Mouse (Mus musculus) heart, embryonic 15.5 days (tissue): ENCODE measurements around the gene BC030867. TPM values are rescaled to one million over a fixed set of nuclear protein-coding genes. Genes with fewer than 3 reads are reported as not detected.

Experiments
- ATAC-seq: fragments of 200-750 bp; cut with Nextera tagmentation; replicated peaks from 2 replicates; pipeline ENCODE4 v1.8.0; 2017; ENCODE audit warnings: low read depth, moderate TSS enrichment; ENCODE audit not compliant: insufficient number of reproducible peaks, insufficient read depth, low FRiP score
- H3K27ac ChIP-seq: fragments of 300-500 bp; sonication (generic); 2 replicates; pipeline ENCODE4 v1.5.1; 2015; ENCODE audit warnings: mild to moderate bottlenecking, inconsistent platforms
- H3K27me3 ChIP-seq: fragments of 300-500 bp; sonication (generic); 2 replicates; pipeline ENCODE4 v1.6.1; 2015; ENCODE audit warnings: inconsistent platforms
- H3K36me3 ChIP-seq: fragments of 300-500 bp; sonication (generic); 2 replicates; pipeline ENCODE4 v1.6.1; 2015; ENCODE audit warnings: mild to moderate bottlenecking, inconsistent platforms
- H3K4me1 ChIP-seq: fragments of 300-500 bp; sonication (generic); replicated peaks from 2 replicates; pipeline ENCODE4 v1.6.1; 2015; ENCODE audit warnings: inconsistent platforms
- H3K4me2 ChIP-seq: fragments of 300-500 bp; sonication (generic); 2 replicates; pipeline ENCODE4 v1.6.1; 2015; ENCODE audit warnings: inconsistent platforms, mild to moderate bottlenecking, moderate library complexity
- H3K4me3 ChIP-seq: fragments of 300-500 bp; sonication (generic); 2 replicates; pipeline ENCODE4 v1.5.1; 2015; ENCODE audit warnings: mild to moderate bottlenecking, inconsistent platforms
- H3K9ac ChIP-seq: fragments of 300-500 bp; sonication (generic); 2 replicates; pipeline ENCODE4 v1.6.1; 2015; ENCODE audit warnings: mild to moderate bottlenecking, inconsistent platforms
- H3K9me3 ChIP-seq: fragments of 300-500 bp; sonication (generic); replicated peaks from 2 replicates; pipeline ENCODE4 v1.6.1; 2016; ENCODE audit warnings: inconsistent platforms
- WGBS: fragments of 180-500 bp; shearing (Covaris S2); methylation state at CpG from one replicate; pipeline ENCODE4 v1.1.7; 2015; ENCODE audit warnings: mixed read lengths; 5-methylcytosine and 5-hydroxymethylcytosine counted together
- polyA plus RNA-seq: library from polyadenylated mRNA; unstranded; fragments of >200 nt; fragmentation: Nextera tagmentation; extraction: Ambion mirVana; gene quantifications from 2 replicates; pipeline ENCODE4 v1.2.1, GENCODE M21; 2015

BC030867 gene
- polyA plus RNA-seq, 1 experiment from 2014 or later: 8.3 TPM

DNA sequence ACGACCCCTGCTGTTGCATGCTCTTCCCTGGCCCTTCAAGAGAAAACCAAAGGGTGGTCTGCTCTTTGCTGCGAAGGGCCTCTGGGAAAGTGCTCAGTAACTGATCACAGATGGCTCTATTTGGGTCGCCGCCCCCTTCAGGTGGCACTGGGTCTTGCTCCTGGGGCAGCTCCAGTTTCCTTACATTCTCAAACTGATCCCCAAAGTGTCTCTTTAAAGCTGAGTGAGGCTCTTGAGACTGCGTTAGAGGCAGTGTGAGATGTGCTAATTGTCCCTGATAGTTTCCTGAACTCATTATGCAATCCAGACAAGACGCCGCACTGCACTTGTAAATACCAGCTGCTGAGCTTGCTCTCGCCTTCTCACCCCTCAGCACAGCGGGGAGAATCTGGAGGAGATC, 8.8 kb downstream of the BC030867 start:
- no peak overlapping the region for H3K9ac ChIP-seq
- no peaks in the 10 kb centered on the region for H3K9me3 ChIP-seq
- H3K4me2 ChIP-seq: 0 out of 2 replicates have a peak overlapping the region, but pooled peaks have one; percentile 8
- no peak overlapping the region for H3K27ac ChIP-seq
- no peak for ATAC-seq
- peaks cover 20% of the 10 kb centered on the region for H3K4me1 ChIP-seq
- no peak overlapping the region for H3K4me3 ChIP-seq
- peaks cover 11% of the 10 kb centered on the region for H3K36me3 ChIP-seq
- no peaks in the 10 kb centered on the region for H3K27me3 ChIP-seq
- 43% methylated on average over 9 of the region's 9 CpGs for WGBS

DNA sequence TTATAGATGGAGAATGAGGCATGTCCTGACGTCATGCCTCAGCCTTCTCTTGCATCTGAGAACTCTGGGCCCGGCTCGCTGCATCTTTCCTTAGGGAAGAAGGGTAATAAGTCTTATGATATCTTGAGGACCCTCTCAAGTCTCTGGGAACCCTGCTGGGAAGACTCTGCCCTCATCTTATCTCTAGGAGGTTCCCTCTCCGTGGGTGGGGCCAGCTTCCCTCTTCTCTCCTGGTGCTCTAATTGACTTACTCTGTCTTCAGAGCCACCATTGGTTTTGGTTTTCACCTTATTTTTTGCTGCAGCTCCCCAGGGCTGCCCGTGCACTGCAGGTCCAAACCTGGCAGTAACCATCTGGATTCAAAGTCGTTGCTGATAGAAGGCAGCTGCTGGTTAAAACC, 9.4 kb downstream of the BC030867 start:
- Histone ChIP-seq H3K36me3 (peaks cover 12% of the 10 kb centered on the region), H3K27ac (no peak overlapping the region), H3K4me3 (no peak overlapping the region), H3K27me3 (no peaks in the 10 kb centered on the region), H3K9me3 (no peaks in the 10 kb centered on the region), H3K4me2 (no peak overlapping the region), H3K9ac (no peak overlapping the region), H3K4me1 (peaks cover 20% of the 10 kb centered on the region)
- no peak for ATAC-seq
- 60% methylated on average over 6 of the region's 6 CpGs for WGBS

DNA sequence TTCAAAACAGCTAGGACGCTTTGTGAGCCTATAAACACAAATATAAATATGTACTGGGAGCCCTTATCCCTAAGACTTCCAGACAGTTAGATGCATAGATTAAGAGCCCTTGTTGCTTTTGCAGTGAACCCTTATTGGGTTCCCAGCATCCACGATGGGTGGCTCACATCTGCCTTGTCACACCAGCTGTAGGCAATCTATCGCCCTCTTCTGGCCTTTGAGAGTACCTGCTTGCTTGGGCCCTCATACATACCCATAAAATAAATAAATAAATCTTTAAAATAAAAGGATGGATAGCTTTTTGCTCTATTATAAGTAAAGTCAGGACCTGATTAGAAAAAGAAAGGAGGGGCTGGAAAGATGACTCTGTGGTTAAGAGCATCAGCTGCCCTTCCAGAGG, 9.8 kb downstream of the BC030867 start:
- H3K4me1 ChIP-seq: peaks cover 20% of the 10 kb centered on the region
- 88% methylated on average over 3 of the region's 3 CpGs for WGBS
- no peak overlapping the region for H3K4me2 ChIP-seq
- no peak for ATAC-seq
- H3K4me3 ChIP-seq: no peak overlapping the region
- no peaks in the 10 kb centered on the region for H3K9me3 ChIP-seq
- H3K27me3 ChIP-seq: no peaks in the 10 kb centered on the region
- no peak overlapping the region for H3K27ac ChIP-seq
- H3K9ac ChIP-seq: no peak overlapping the region
- H3K36me3 ChIP-seq: peaks cover 12% of the 10 kb centered on the region

DNA sequence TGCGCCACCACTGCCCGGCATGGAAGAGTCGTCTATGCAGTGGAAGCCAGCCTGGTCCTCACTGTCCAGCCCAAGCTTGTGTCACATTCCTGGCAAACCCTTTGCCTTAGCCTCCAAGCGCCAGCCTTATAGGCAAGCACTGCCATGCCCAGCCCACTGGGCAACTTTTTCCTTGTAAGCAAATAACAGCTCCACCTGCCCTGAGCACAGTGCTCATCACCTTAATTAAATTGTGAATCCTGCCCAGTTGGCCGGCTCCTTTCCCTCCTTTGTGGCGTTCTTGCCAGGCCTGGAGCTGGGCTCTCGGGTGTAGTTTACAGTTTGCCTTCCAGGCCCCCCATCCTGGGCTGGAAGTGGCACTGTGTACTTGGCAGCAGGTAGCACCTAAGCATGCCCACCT, 14.5 kb downstream of the BC030867 start:
- peaks cover 12% of the 10 kb centered on the region for H3K36me3 ChIP-seq
- no peak overlapping the region for H3K4me2 ChIP-seq
- H3K9ac ChIP-seq: no peak overlapping the region
- no peak overlapping the region for H3K27ac ChIP-seq
- peaks cover 13% of the 10 kb centered on the region for H3K4me1 ChIP-seq
- 94% methylated on average over 7 of the region's 7 CpGs for WGBS
- H3K9me3 ChIP-seq: no peaks in the 10 kb centered on the region
- H3K27me3 ChIP-seq: no peaks in the 10 kb centered on the region
- ATAC-seq: no peak
- no peak overlapping the region for H3K4me3 ChIP-seq

DNA sequence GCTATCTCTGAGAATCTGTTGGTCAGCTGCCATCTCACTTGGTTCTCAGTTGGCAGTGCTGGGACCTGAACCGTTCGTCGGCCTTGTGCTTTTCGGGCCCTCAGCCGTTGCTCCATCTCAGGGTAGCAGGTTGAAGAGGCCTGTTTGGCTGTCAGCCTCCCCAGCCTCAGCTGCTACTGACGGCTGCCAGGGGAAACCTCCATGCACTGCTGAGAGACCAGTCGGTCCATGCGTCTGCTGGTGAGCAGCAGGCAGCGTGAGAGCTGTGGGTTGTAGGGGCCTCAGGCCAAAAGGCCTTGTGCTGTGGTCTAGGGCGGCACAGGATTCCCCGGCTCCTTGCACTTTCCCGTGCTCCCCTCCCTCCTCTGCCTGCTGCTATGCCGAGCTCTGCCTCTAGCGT, 17.1 kb downstream of the BC030867 start:
- no peak overlapping the region for H3K4me3 ChIP-seq
- ATAC-seq: no peak

DNA sequence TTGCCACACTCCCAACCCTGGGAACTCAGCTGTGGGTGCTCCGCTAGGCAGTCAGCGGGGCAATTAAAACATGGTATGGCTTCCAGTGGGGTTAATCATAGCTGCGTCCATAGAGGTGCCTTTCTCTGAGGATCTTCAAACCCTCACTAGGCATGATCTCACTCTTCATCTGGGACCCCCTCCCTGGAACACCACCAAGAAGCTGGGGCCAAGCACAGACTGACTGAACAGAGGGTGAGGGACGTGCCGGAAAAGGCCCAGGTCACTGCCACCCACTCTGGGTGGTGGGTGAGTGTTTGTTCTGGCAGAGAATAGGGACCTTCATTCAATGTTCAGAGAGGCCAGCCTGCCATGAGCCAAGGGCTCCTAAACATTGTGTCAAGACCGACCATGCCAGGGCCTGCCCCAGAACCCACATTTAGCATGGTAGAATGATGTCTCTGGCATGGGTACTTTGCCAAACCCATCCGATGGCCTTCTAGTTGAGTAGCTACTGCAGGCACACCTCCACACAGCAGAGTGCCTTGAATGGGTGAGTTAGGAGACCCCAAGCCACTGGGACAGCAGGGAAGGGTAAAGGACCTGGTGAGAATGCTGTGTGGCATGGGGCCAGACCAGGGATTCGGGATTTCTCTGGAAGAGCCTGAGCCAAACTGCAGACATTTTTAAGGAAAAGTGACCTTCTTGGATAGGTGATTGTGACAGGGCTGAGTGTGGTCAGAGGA, 18.1 kb downstream of the BC030867 start:
- no peak overlapping the region for H3K27ac ChIP-seq
- H3K36me3 ChIP-seq: peaks cover 6% of the 10 kb centered on the region
- no peak overlapping the region for H3K4me3 ChIP-seq
- H3K4me1 ChIP-seq: peaks cover 19% of the 10 kb centered on the region
- ATAC-seq: no peak
- WGBS: 88% methylated on average over 8 of the region's 8 CpGs
- no peak overlapping the region for H3K9ac ChIP-seq
- no peaks in the 10 kb centered on the region for H3K27me3 ChIP-seq
- H3K4me2 ChIP-seq: no peak overlapping the region
- no peaks in the 10 kb centered on the region for H3K9me3 ChIP-seq

More for the DNA sequence above, 17.1 kb downstream of the BC030867 start:
- WGBS: 58% methylated on average over 14 of the region's 14 CpGs
- peaks cover 19% of the 10 kb centered on the region for H3K4me1 ChIP-seq
- H3K27me3 ChIP-seq: no peaks in the 10 kb centered on the region
- no peaks in the 10 kb centered on the region for H3K9me3 ChIP-seq
- no peak overlapping the region for H3K9ac ChIP-seq
- no peak overlapping the region for H3K4me2 ChIP-seq
- H3K27ac ChIP-seq: no peak overlapping the region
- H3K36me3 ChIP-seq: peaks cover 8% of the 10 kb centered on the region

DNA sequence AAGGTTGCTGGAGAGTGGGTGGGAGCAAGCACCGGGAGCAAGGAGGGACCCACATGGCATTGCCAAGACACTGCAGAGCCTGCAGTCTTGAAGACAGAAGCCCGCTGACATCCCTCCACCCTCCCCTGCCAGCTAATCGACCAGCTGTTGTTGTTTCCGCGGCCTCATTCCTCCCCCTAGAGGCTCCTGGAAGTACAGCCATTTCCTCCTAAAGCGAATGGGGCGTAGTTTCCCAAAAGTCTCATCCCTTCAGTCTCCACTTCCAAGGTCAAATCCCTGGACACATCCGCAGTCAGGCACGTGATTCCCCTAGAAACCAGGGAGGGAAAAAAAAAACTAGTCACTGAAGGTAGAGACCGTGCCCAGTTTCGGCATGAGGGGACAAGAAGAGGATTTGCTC, 18.8 kb downstream of the BC030867 start:
- Histone ChIP-seq H3K4me3 (no peak overlapping the region), H3K9me3 (no peaks in the 10 kb centered on the region), H3K36me3 (peaks cover 1% of the 10 kb centered on the region; the same call in 1 of the 2 replicates), H3K27me3 (no peaks in the 10 kb centered on the region), H3K9ac (no peak overlapping the region), H3K27ac (0 out of 2 replicates have a peak overlapping the region, but pooled peaks have one; percentile 22), H3K4me1 (peaks cover 19% of the 10 kb centered on the region), H3K4me2 (peak overlapping the region; percentile 34)
- 0 out of 2 replicates have a peak, but pooled peaks have one; percentile 34 for ATAC-seq
- WGBS: 4% methylated on average over 11 of the region's 11 CpGs

DNA sequence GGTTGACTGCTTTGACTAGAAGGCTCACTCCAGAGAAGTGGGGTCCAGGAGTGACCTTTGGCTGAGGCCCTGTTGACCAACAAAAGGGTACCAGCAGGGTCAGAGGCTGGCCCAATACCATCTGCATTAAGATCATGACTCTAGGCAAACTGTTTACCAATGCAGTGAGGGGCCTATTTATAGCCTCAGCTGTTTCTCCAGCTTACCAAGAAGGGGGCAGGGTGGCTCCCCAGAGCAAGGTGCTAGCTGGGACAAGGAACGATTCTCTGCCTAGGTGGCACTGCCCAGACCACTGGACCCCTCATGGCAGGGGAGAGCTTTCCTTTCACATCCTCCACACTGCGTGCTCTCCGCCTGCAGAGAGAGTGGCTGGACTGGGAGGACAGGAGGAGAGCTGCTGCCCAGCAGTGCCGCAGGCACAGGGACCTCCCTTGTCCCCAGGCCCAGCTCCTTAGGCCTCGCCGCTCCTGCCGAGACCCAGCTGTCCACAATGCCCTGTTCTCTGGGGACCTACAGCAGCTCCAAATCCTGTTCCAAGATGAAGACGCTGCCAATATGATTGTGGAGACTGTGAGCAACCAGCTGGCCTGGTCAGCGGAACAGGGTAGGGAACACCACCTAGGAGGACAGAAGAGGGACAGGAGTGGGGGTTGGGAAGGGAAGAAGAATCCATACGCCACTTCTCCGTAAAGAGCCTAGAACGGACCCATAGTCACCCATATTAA, 20.0 kb downstream of the BC030867 start, which contains the start of gene Asb16:
TSS of gene Asb16 (plus strand) at position 224 of the 725 bp plus-strand sequence.
- Histone ChIP-seq H3K4me1 (peaks cover 19% of the 10 kb centered on the region), H3K9me3 (no peaks in the 10 kb centered on the region), H3K4me2 (peak within 1 kb of the TSS; percentile 34; the same call in 1 of the 2 replicates), H3K36me3 (no peaks in the 10 kb centered on the region), H3K4me3 (no peak within 1 kb of the TSS), H3K9ac (no peak within 1 kb of the TSS), H3K27me3 (no peaks in the 10 kb centered on the region), H3K27ac (0 out of 2 replicates have a peak within 1 kb of the TSS, but pooled peaks have one; percentile 22)
- ATAC-seq: no peak
- WGBS: 83% methylated on average over 12 of the region's 12 CpGs

DNA sequence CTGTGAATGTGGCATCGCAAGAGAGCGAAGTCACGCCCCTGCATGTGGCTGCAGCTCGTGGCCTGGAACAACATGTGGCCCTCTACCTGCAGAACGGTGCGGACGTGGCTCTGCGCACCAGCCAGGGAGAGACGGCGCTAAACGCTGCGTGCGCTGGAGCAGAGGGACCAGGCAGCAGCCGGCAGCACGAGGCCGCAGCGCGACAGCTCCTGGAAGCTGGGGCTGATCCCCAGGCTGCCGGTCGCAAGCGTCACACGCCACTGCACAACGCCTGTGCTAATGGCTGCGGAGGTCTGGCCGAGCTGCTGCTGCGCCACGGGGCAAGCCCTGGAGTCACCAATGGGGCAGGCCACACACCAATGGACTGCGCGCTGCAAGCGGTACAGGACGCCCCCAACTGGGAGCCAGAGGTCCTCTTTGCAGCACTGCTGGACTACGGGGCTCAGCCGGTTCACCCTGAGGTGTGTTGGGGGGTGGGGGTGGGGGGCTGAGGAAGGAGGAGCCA, 27.8 kb downstream of the BC030867 start:
- peak overlapping the region; percentile 44 for H3K4me3 ChIP-seq
- WGBS: 2% methylated on average over 33 of the region's 33 CpGs

DNA sequence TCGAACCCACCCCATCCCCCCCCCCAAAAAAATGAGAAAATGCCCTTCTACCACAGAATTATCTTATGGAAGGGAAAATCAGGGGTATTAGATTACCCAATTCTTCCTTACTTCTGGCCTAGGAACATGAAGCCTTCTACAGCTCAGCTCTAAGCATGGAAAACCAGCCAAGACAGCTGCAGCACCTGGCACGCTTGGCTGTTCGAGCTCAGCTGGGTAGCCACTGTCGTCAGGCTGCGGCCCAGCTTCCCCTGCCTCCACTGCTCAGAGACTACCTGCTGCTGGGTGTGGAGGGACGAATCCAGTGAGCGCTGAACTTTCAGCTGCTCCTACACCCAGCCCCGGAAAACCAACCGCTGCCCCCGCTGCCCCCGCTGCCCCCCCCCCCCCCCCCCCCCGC, 29.1 kb downstream of the BC030867 start:
- Histone ChIP-seq H3K9ac (no peak overlapping the region), H3K27me3 (peaks cover 4% of the 10 kb centered on the region; the same call in 1 of the 2 replicates), H3K9me3 (no peaks in the 10 kb centered on the region), H3K4me2 (no peak overlapping the region), H3K36me3 (no peaks in the 10 kb centered on the region), H3K27ac (no peak overlapping the region), H3K4me1 (peaks cover 8% of the 10 kb centered on the region), H3K4me3 (no peak overlapping the region)
- 65% methylated on average over 11 of the region's 12 CpGs for WGBS
- ATAC-seq: no peak

More for the DNA sequence above, 27.8 kb downstream of the BC030867 start:
- H3K27me3 ChIP-seq: peaks cover 4% of the 10 kb centered on the region; the same call in 1 of the 2 replicates
- H3K9ac ChIP-seq: peak overlapping the region; percentile 44
- H3K27ac ChIP-seq: no peak overlapping the region
- H3K9me3 ChIP-seq: no peaks in the 10 kb centered on the region
- ATAC-seq: peak; percentile 53; the same call in 1 of the 2 replicates
- peaks cover 8% of the 10 kb centered on the region for H3K4me1 ChIP-seq
- no peaks in the 10 kb centered on the region for H3K36me3 ChIP-seq
- peak overlapping the region; percentile 86 for H3K4me2 ChIP-seq

DNA sequence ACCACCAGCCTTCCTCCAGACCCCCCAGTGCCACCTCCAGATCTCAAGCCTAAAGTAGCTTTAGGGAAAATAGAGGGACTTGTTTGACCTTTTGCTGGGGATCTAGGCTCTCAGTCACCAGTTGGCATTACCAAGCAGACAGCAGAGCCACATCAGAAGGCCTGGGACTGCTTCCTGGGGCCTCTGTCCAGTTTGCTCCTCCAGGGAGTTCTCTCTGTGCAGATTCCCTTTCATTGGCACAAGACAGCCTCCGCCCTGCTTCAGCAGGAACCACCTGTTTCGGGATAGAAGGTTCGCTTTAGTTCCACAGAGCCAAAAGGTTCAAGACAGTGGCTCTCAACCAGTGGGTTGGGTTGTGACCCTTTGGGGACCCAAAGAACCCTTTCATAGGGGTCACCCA, 30.9 kb downstream of the BC030867 start:
- no peak for ATAC-seq

More for the DNA sequence above, 30.9 kb downstream of the BC030867 start:
- no peak overlapping the region for H3K4me3 ChIP-seq
- 80% methylated on average over 3 of the region's 3 CpGs for WGBS
- H3K27me3 ChIP-seq: peaks cover 4% of the 10 kb centered on the region; the same call in 1 of the 2 replicates
- H3K4me2 ChIP-seq: no peak overlapping the region
- H3K4me1 ChIP-seq: peaks cover 8% of the 10 kb centered on the region
- no peak overlapping the region for H3K9ac ChIP-seq
- H3K36me3 ChIP-seq: no peaks in the 10 kb centered on the region
- H3K9me3 ChIP-seq: no peaks in the 10 kb centered on the region
- no peak overlapping the region for H3K27ac ChIP-seq
